Mouse (Mus musculus) liver, adult 2 months (tissue): Measurements from ENCODE around the gene Lrrc8c. TPM values are rescaled to one million over a fixed set of nuclear protein-coding genes. Genes with fewer than 3 reads are reported as not detected.

Source experiments
- DNase-seq: peaks from one replicate; pipeline ENCODE4 v3.0.0-alpha.2; 2011; ENCODE audit warnings: low read depth, low spot score; ENCODE audit errors: extremely low read depth
- H3K27ac ChIP-seq: fragments of 200-500 bp; replicated peaks from 2 replicates; pipeline ENCODE4 v1.5.1; 2012; ENCODE audit warnings: low read depth, mild to moderate bottlenecking, control low read depth, inconsistent platforms, low read length; ENCODE audit not compliant: insufficient read depth
- H3K27me3 ChIP-seq: fragments of 200-500 bp; 2 replicates; pipeline ENCODE4 v1.6.1; 2012; ENCODE audit warnings: mild to moderate bottlenecking, moderate library complexity, low read length, inconsistent platforms; ENCODE audit not compliant: control insufficient read depth, insufficient read depth
- H3K36me3 ChIP-seq: fragments of 200-500 bp; 2 replicates; pipeline ENCODE4 v1.6.1; 2012; ENCODE audit warnings: low read length, inconsistent platforms; ENCODE audit not compliant: control insufficient read depth, insufficient read depth
- H3K4me1 ChIP-seq: fragments of 200-500 bp; 2 replicates; pipeline ENCODE4 v1.6.1; 2011; ENCODE audit warnings: low read length; ENCODE audit not compliant: control insufficient read depth, insufficient read depth
- H3K4me3 ChIP-seq: fragments of 200-500 bp; 2 replicates; pipeline ENCODE4 v1.5.1; 2011; ENCODE audit warnings: low read depth, mild to moderate bottlenecking, control low read depth, low read length, moderate library complexity; ENCODE audit not compliant: insufficient read depth
- H3K79me2 ChIP-seq: fragments of 200-500 bp; 2 replicates; pipeline ENCODE4 v1.6.1; 2012; ENCODE audit warnings: inconsistent platforms, mild to moderate bottlenecking, low read length, moderate library complexity; ENCODE audit not compliant: control insufficient read depth, insufficient read depth
- H3K9ac ChIP-seq: fragments of 200-500 bp; 2 replicates; pipeline ENCODE4 v1.6.1; 2012; ENCODE audit warnings: low read depth, mild to moderate bottlenecking, control low read depth, inconsistent platforms, low read length
- CTCF ChIP-seq: fragments of 200-500 bp; IDR thresholded peaks from 2 replicates; pipeline ENCODE4 v1.5.1; 2011; ENCODE audit warnings: low read depth, low read length, control low read depth
- POLR2A ChIP-seq: fragments of 200-500 bp; IDR thresholded peaks from 2 replicates; pipeline ENCODE4 v1.6.1; 2011; ENCODE audit warnings: low read length, control low read depth; ENCODE audit not compliant: insufficient read depth; ENCODE audit errors: extremely low read depth
- WGBS: fragments of 180-500 bp; shearing (Covaris S2); methylation state at CpG from one replicate; pipeline ENCODE4 v1.1.7; 2018; 5-methylcytosine and 5-hydroxymethylcytosine counted together
- polyA plus RNA-seq: library from polyadenylated mRNA; depleted of rRNA; stranded (reverse); fragments of >200 nt; gene quantifications from 2 replicates; pipeline ENCODE4 v1.2.3, GENCODE M21; 2012; rRNA removed
- total RNA-seq: library from RNA; depleted of rRNA; stranded (reverse); fragments of >200 nt; gene quantifications from 2 replicates; pipeline ENCODE4 v1.2.3, GENCODE M21; 2014; rRNA removed

The Lrrc8c gene
- total and polyA plus RNA-seq, 2 experiments: 1.5 to 3.3 TPM

DNA sequence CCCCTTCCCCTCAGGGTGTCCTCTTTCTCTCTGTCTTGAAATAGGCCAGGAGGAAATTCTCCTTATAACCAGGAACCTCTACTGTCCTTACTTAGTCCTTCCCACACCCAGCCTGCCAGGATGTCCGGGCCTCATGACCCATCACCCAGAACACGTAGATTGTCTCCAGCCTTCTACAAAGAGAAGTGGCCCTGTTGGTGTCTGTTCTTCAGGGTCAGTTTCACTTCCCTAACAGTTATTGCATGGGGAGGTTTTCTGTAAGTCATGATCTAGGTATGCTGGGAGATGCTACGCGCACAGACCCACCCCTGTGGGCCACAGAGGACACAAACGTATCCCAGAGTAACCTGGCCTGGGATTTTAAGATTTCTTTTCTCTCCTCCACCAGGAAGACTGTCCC lies 142.7 kb downstream of the Lrrc8c start:
- Histone ChIP-seq H3K4me3 (no peak overlapping the region), H3K79me2 (no peaks in the 10 kb centered on the region), H3K4me1 (no peaks in the 10 kb centered on the region; the same call in 1 of the 2 replicates), H3K27ac (no peak overlapping the region), H3K27me3 (no peaks in the 10 kb centered on the region), H3K36me3 (no peaks in the 10 kb centered on the region), H3K9ac (no peak overlapping the region)
- TF ChIP-seq POLR2A (no peak), CTCF (no peak)
- peak; percentile 9 for DNase-seq
- 86% methylated on average over 5 of the region's 5 CpGs for WGBS

Other genes starting within 250 kb of the Lrrc8c start
- gene Gm43302, start 225.7 kb upstream of the Lrrc8c start, total RNA-seq: 3.0 and 4.6 TPM in 2 replicates
- 3.4 and 5.3 TPM in 2 replicates for gene Gm43302, start 225.7 kb upstream of the Lrrc8c start, polyA plus RNA-seq
- 12.4 and 12.8 TPM in 2 replicates for gene Gbp6, start 225.7 kb upstream of the Lrrc8c start, total RNA-seq
- gene Gbp6, start 225.7 kb upstream of the Lrrc8c start, polyA plus RNA-seq: 5.1 and 5.2 TPM in 2 replicates
- 0.60 and 0.65 TPM in 2 replicates for gene Lrrc8b, start 103.6 kb upstream of the Lrrc8c start, total RNA-seq
- 0.36 and 0.42 TPM in 2 replicates for gene Lrrc8b, start 103.6 kb upstream of the Lrrc8c start, polyA plus RNA-seq
- gene Lrrc8d, start 180.6 kb downstream of the Lrrc8c start, total RNA-seq: 11.6 and 13.8 TPM in 2 replicates
- 7.0 and 7.9 TPM in 2 replicates for gene Lrrc8d, start 180.6 kb downstream of the Lrrc8c start, polyA plus RNA-seq